Mouse (Mus musculus): ENCODE measurements around the gene Spdef.

Spdef gene

DNA sequence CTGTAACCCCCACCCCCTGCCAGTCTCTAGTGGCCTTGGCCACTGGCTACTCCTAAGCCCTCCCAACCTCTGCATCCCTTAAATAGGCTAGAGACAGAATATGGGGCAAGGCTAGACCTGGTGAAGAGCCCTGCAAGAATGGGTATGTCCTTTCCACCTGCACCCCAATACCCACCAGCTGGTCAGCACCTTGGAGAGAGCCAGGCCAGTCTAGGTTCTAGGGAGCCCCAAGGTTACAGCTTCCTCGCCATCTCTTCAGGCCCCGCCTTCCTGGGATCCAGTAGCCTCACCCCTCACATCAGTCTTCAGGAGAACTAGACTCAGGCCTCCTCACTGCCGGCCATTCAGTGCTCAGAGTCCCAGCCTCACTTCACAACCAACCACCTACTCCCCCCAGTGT, 4.4 kb downstream of the Spdef start:
- no peak for DNase-seq

DNA sequence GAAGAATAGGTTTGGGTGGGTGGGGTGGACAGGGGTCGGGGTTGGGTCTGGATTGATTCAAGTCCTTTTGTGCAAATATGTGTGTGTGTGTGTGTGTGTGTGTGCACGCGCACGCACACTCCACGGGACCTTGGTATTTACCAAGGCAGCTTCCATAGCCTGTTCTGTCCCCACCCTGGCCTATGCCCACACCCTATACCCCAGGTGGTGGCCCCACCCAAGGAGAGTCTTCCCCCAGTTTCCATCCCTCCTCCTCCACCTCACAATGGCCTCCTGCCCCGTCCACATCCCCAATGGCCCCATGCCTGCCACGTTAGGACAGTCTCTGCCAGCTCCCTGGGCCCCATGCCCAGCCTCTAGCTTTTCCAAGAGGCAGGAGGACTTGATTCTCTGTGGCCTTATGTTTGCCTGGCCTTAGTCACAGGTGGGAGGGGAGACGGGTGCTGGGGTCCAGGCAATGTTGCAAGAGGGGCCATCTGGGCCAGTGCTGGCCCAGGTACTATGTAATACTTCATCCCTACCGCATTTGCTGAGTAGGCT, 7.6 kb downstream of the Spdef start:
- DNase-seq, result no peak

- no peak for DNase-seq
Measured at GRCm38 (mm10) chr17:27720326-27720725, 8.4 kb downstream of the Spdef start.

DNA sequence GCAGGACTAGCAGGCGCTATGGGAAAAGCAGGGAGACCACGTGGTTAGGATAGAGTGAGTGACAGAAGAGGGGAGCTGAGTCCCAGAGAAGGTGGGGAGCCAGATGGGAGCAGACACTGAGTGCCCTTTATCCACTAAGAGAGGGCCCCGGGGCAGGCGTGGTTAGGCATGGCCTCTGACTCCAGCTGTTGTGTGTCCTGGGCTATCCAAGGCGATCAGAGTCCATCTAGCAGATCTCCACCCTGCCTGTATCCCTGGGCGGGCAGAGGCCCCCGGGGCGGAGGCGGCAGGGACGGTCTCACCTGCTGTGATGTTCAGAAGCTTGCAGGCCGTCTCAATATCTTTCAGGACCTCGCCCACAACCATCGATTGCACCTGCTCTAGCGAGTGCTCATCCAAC, 9.1 kb downstream of the Spdef start:
- DNase-seq, result no peak

DNA sequence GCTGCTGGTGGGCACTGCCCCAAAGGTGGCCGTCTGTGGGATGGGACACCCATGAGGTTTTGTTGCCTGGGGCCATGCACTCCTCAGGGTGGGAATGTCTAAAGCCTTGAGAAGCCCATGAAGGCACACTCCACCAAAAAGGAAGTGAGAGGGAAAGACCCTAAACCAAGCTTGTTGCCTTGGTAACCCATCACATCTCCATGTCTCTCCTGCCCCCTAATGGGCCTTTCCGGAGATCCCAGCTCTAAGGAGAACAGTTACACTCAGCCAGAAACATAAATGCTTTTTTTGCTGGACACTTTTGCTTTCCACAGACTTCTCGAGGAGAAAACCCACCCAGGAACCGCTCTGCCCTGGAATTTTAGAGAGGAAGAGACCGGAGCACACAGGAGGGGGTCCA, 10.5 kb downstream of the Spdef start:
- no peak for DNase-seq

GRCm38 (mm10) chr17:27716804-27717203, 12.0 kb downstream of the Spdef start:
- DNase-seq, result no peak

- DNase-seq, result no peak
Measured at GRCm38 (mm10) chr17:27712832-27713231, 15.9 kb downstream of the Spdef start.

DNA sequence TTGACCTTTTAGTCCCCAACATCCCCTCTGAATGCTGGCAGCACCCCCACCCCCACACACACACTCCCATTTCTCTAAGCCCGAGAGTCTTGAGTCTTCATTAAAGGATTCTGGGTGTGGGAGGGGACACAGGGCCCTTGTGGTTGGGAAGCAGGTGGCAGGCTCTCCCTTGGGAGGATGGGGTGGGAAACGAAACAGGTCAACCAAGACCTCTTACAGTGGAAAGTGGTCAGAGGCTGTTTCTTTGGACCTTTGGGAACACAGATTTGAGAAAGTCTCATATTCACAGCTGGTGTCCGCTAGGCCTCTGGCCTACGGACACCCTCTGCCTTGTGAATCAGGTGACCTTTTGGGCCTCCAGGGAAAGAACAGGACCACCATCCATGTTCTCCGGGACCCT, 19.1 kb downstream of the Spdef start:
- no peak for DNase-seq

GRCm38 (mm10) chr17:27707954-27708661, 20.6 kb downstream of the Spdef start:
- no peak for DNase-seq

- no peak for DNase-seq
Measured at GRCm38 (mm10) chr17:27705661-27706060, 23.1 kb downstream of the Spdef start.

DNA sequence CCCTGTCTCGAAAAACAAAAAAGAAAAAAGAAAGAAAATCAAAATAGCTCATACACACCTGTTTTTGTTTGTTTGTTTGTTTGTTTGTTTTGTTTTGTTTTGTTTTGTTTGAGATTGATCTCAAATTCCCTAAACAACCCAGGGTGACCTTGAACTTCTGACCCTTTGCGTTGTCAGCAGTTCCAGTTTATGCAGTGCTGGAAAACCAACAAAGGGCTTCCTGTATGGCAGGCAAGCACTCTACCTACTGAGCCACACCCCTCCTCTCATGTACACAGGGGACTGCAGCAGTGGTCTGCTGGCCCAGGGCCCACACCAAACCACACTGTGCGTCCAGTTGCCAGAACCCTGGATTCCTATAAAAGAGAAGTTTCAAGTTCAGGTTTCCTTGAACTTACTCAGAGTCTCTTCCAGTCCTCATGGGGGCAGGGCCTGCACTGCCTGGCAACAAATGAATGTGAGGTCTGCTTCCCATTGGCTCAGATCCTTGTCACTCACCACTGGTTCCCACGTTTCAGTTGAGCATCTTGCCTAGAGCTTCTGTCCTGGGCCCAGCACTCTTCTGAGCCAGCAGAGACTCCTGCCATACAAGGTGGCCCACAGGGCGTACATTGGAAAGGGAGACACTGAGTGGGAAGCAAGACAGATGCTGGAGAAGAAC, 24.7 kb downstream of the Spdef start:
- peak; percentile 63 for DNase-seq

DNA sequence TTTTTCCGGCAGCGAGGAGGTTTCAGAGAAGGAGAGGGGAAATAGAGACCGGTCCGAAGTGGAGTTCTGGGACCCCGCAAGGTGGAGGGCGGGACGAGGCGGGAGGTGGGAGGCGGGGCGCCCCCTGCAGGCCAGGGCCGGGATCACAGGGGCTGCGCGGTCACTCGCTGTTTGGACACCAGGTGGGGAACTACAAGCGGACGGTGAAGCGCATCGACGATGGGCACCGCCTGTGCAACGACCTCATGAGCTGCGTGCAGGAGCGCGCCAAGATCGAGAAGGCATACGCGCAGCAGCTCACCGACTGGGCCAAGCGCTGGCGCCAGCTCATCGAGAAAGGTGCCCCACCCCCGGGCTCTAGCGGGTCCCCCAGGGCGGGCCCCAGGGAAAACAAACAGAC, 26.2 kb downstream of the Spdef start:
- DNase-seq, result no peak

DNA sequence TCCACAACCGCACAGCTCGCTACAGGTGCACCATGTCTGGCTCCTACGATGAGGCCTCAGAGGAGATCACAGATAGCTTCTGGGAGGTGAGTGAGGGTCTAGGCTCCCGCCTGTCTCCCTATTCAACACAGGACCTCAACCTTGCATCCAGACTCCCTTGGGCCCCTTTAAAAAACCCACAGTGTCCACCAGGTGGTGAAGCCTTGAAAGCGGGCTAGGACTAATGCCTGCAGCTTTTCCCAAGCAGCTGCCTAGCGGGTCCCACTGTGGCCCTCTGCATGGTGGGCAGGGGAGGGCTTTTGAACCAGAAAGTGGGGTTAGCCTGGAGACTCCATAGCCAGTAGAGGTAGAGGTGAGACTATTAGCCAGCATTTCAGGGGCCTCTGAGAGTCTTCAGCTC, 26.9 kb downstream of the Spdef start:
- DNase-seq, result no peak

DNA sequence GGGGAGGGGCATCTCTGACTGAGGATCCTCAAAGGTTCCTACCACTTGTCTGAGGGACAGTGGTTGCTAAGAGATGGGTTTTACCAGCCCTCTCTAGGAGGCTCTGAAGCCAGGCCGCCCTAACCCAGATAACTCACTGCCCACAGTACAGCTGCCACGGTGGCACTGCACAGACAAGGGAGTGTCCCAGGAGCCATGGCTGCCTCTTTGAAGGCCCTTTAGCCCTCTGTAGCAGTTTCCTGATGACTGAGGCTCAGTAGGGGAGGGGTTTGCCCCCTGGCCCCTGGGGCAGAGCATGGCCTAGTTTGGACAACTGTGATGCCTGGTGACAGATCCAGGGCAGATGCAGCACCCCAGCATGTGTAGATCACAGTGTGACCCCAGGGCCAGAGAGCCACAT, 27.9 kb downstream of the Spdef start:
- DNase-seq, result no peak

DNA sequence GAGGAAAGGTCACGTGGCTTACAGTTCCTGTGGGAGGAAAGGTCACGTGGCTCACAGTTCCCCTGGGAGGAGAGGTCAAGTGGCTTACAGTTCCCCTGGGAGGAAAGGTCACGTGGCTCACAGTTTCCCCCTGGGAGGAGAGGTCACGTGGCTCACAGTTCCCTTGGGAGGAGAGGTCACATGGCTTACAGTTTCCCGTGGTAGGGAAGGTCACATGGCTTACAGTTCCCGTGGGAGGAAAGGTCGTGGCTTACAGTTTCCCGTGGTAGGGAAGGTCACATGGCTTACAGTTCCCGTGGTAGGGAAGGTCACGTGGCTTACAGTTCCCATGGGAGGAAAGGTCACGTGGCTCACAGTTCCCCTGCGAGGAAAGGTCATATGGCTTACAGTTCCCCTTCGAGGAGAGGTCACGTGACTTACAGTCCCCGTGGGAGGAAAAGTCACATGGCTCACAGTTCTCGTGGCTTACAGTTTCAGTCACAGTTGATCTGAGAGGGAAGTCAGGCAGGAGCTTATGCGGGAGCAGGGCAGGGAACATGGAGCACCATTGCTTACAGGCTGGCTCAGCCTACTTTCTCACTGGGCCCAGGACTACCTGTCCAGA, 29.0 kb downstream of the Spdef start:
- DNase-seq, result no peak

DNA sequence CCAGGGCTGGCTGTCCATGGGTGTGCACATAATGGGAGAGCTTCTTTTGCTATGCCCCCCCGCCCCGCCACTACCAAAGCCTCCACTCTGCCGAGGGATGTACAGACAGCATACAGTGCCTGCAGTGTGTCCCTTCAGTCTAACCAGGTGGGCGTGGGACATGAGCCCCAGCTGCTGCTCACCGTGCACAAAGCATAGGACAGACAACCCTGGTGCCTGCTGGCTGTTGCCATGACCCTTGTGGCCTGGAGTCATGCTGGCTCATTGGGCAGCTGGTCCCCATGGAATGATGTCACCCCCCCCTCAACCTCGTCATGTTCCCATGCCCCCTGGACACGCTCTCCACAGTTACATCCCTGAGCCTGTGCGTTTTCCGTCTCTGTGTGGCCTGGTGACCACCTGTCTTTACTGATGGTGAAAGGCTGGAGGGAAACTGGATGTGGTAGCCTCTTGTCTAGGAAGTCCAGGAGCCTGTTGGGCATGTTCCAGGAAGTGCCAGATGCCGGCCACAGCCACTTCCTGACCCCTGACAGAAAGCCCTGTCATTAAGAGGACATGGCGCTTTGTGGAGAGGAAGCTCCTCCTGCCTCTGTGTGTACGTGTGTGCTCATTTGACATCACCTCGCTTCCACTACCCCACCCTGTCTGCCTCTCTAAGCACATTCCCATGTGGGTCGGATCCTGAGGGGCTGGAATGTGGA, 37.6 kb downstream of the Spdef start:
- DNase-seq, result no peak

DNA sequence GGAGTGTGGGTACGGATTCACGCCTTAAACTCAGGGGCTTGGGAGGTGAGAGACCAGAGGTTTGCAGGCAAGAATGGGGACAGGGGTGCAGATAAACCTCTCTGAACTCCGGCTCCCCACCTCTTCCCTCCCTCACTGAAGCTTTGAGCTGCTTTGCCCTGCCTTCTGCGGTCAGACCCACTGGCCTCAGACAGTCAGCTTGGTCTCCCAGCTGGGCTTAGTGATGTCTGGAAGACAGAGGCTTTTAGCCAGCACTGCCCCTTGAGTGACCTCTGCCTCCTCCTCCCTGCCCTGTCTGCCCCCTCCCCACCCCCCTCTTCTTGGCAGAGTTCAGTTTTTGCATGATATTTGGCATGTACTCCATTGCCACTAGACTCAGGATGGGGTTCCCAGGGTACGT, 42.4 kb downstream of the Spdef start:
- no peak for DNase-seq

DNA sequence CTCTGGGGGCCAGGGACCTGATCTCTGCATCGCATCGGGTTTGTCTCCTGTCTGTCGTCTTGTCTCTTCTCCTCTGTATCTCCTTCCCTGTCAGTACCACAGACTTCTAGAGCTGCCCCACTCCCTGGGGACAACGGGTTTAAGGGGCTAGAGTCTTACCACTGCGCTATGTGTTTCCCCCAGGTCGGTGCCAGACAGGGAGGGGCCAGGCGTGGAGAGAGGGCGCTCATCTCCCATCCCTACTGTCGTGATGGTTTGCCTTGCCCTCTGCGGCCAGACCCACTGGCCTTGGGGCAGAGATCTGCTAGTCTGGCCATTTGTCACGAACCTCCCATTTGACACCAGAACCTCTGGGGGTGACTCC, 43.2 kb downstream of the Spdef start:
- no peak for DNase-seq

- DNase-seq, result peak; percentile 88
Measured at GRCm38 (mm10) chr17:27684886-27685549, 43.7 kb downstream of the Spdef start.

DNA sequence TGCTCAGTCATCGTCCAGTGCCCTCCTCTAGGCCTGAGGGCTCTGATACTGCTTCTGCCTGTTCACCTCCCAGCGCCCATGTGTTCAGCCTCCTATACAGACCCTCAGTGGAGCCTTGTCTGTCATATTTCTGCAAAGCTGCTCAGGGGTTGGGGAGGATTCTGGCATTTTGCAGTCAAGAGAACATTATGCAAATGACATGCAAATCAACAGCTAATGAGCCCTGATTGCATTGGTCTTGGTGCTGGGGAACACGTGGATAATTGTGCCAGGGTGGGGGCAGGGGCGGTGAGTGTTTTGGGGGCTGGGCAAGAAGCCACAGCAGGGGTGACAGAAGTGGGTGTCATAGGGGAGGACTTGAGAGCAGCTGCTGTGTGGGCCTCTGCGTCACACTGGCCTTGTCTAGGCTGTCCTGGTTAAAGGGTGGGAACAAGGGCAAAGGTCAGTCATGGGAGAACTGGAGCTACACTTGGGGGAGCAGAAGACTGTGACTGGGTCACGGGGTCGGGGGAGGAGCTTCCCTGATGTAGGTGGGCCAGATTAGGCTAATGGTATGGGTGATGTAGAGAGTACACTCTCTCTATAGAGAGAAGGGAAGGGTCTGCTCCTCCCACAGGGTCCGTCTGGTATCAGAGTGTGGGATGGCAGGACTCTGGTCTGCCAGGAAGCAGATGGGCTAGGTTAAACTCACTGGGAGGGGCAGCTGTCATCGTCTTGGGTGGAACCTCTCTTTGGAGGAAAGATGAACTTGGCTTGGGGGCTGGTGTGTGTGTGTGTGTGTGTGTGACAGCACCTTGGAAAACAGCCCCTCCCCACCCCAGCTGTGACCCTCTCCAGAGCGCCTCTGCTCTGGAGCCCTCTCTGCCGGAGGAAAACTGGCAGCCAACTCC, 49.6 kb downstream of the Spdef start:
- DNase-seq, result peak; percentile 44

DNA sequence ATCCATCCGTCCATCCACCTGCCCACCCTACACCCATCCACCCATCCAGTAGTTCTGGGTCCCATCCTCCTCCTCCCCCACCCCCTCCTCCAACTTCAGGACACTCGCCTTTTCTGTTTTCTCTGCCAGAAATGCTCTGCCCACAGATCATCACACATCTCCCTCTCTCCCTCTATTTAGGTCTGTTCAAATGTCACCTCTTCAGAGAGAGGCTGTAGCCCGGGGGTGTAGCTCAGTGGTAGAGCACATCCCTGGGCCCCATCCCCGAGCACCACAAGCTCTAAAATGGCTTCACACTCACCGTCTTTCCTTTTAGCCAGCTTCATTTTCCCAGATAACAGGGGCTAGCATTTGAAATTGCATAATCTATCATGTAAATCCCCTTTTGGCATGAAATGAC, 51.0 kb downstream of the Spdef start:
- no peak for DNase-seq

DNA sequence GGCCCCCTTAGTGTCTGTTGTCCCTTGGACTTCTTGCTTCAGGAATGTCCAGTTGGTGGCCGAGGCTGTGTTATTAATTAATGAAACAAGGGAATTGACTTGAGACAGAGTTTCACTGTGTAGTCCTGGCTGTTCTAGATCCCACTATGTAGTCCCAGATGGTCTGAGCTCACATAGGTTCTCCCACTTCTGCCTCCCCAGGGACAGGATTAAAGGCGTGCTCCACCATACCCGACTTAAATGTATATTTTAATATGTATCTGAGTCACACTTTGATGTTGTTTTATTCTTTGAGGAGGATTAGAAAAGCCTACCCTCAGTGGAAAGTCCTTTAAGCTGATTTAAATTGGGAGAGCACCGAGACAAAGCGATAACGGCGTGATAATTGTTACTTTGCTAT, 52.5 kb downstream of the Spdef start:
- DNase-seq, result no peak

Measured in layer of hippocampus, adult 9-11 months (tissue).